Mouse (Mus musculus): ENCODE measurements around the gene Rhox7b.
"Not testable (repeated sequence)": the region's sequence is repeated elsewhere in the genome, so short reads cannot be mapped to it uniquely, and the experiment has no call there.

The Rhox7b gene

DNA sequence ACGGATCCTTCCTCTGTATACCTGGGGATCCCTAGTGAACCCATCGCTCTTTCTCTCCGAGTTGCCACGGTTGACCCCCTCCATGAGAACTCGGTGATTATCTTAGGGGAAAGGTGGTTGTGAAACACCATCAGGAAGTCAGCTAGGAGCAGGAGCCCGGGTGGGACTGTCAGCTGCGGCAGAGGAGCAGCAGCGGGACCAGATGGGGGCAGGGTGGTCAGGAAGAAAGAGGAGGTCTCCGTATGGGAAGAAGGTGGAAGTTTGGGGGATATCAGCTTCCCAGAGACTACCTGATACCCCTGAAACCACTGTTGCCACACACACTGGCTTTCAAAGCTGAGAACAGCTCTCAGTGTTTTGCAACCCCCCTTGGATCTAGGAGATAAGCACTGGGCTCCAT is at the start of gene Rhox7b:
TSS of gene Rhox7b (minus strand) at position 101 of the 400 bp plus-strand sequence.
- POLR2A ChIA-PET, result not testable (repeated sequence)
- CTCF ChIA-PET, result interaction anchor here in 1 of 4 experiments (0.9 kb wide), 1 partner anchor 11 kb away, joined by 3 read pairs; no protein-coding TSS in a partner anchor

DNA sequence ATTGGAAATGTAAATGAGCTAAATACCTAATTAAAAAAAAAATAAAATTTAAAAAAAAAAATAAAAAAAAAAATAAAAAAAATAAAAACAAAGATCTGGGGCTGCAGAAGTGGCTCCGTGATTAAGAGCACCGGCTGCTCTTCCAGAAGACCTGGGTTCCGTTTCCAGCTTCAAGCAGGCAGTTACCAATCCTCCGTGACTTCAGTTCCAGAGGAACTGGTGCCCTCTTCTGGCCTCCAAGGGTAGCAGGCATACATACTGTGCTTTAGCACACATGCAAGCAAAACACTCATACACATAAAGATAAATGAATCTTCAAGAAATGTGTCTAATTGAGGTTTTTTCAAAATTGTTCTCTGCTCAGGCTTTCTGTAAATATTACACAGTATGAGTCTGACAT is 19.3 kb upstream of the Rhox7b start:
- ChIA-PET CTCF (interaction anchor here (0.5 to 0.7 kb wide), 5 partner anchors 23 to 819 kb away, joined by 3 to 4 read pairs (median 3); no protein-coding TSS in a partner anchor), POLR2A (no interaction called here)

GRCm38 (mm10) chrX:37908581-37908980 is 11.5 kb upstream of the Rhox7b start:
- POLR2A ChIA-PET, result interaction anchor here in 1 of 4 experiments (0.7 kb wide), 1 partner anchor 1468 kb away, joined by 3 read pairs; no protein-coding TSS in a partner anchor
- CTCF ChIA-PET, result interaction anchor here (0.5 to 1.1 kb wide), 10 partner anchors 9 to 920 kb away, joined by 3 to 7 read pairs (median 4); partner anchors contain the start of gene Rhox7b (in 1 of the 4)

DNA sequence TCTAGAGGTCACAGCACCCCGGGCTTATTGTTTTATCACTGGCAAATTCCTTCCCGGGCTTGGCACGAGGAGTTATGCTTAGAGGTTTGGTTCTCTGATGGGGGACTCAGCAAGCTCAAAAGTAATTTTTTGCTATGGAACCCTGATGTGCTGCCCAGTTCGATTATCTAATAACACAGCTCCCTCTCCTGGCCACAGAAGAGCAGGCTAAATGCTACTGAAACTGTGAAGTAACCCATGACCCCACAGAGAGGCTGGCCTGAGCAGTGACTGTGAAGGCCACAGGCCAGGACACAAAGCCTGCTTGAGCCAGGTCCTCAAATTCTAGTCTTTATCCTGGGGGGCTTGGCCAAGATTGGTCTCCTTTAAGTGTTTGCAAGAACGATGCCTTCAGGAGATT is 6.7 kb upstream of the Rhox7b start:
- CTCF ChIA-PET, result interaction anchor here in 2 of 4 experiments (0.6 to 1.1 kb wide), 3 partner anchors 88 to 205 kb away, joined by 3 read pairs; no protein-coding TSS in a partner anchor
- POLR2A ChIA-PET, result no interaction called here

GRCm38 (mm10) chrX:37901670-37902069 is 4.6 kb upstream of the Rhox7b start, which contains the start of gene Rhox9:
Rhox9 (minus strand) TSS chrX:37901770.
- CTCF ChIA-PET, POLR2A ChIA-PET: not testable (repeated sequence)

DNA sequence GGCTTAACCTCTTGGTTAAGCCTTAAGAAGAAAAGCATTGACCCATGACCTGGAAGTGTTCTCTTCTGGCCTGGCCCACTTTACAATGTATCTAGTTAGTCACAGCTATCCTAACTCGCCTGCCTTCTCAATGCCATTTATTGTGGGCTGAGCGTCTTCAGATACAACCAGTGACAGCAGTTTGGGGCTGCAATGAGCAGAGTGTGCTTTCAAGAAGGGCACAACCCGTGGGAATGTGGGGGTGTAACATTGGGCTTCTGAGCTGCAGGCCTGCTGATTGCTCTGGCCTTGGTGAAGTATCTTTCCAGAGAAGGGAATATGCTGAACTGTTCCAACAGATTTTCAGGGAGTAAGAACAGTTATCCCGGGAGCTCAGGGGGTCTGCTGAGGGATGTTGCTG is 18.2 kb downstream of the Rhox7b start, which contains the start of gene Rhox8:
TSS of gene Rhox8 (minus strand) at position 101 of the 400 bp plus-strand sequence.
- CTCF ChIA-PET, result no interaction called here
- POLR2A ChIA-PET, result no interaction called here

- ChIA-PET POLR2A (no interaction called here), CTCF (no interaction called here)
Measured at GRCm38 (mm10) chrX:37871641-37872040, 25.4 kb downstream of the Rhox7b start.

All from embryonic stem cell, embryonic (primary cell).